8 mouse cellular contexts compared by ENCODE assay signal in genomic region chr1:172162009-172162408, GRCm38 (mm10). TPM values are rescaled to one million over a fixed set of nuclear protein-coding genes. Genes with fewer than 3 reads are reported as not detected.
A peak's percentile ranks its signal among the peaks of the same experiment; 100 is the strongest.
DNase-seq lines count a peak whose midpoint lies in the region; ATAC-seq and TF ChIP-seq lines count a peak whose summit lies in the region.

No protein-coding gene starts in this region.

- peak; percentile 31; the same call in 1 of the 2 replicates for TF ChIP-seq CTCF in E14TG2a.4 (conservative IDR thresholded peaks at IDR 0.05; ENCODE audit: low read length)

- no peaks in the 10 kb centered on the region for H3K4me1 ChIP-seq in E14TG2a.4 (replicated peaks; ENCODE audit: low read depth, low read length)
- H3K4me1 ChIP-seq in hindbrain, embryonic 12.5 days, result peaks cover 9% of the 10 kb centered on the region; the same call in 1 of the 2 replicates
- H3K4me1 ChIP-seq in midbrain, embryonic 13.5 days (replicated peaks), result peaks cover 10% of the 10 kb centered on the region

- no peak overlapping the region for H3K4me3 ChIP-seq in E14TG2a.4 (replicated peaks; ENCODE audit: low read length)
- no peak overlapping the region for H3K4me3 ChIP-seq in hindbrain, embryonic 12.5 days
- H3K4me3 ChIP-seq in midbrain, embryonic 13.5 days (replicated peaks), result no peak overlapping the region

- no peak overlapping the region for H3K9ac ChIP-seq in hindbrain, embryonic 12.5 days
- no peak overlapping the region for H3K9ac ChIP-seq in midbrain, embryonic 13.5 days (replicated peaks)

- no peaks in the 10 kb centered on the region for H3K9me3 ChIP-seq in E14TG2a.4 (ENCODE audit: low read length)
- H3K9me3 ChIP-seq in hindbrain, embryonic 12.5 days (replicated peaks), result no peaks in the 10 kb centered on the region
- H3K9me3 ChIP-seq in midbrain, embryonic 13.5 days, result no peaks in the 10 kb centered on the region

- H3K36me3 ChIP-seq in E14TG2a.4 (ENCODE audit: insufficient read depth, low read length), result peaks cover 40% of the 10 kb centered on the region
- peaks cover 14% of the 10 kb centered on the region for H3K36me3 ChIP-seq in hindbrain, embryonic 12.5 days
- H3K36me3 ChIP-seq in midbrain, embryonic 13.5 days, result peaks cover 17% of the 10 kb centered on the region

- 0 out of 2 replicates have a peak, but pooled peaks have one; percentile 43 for ATAC-seq in hindbrain, embryonic 12.5 days (ENCODE audit: low FRiP score)
- ATAC-seq in midbrain, embryonic 13.5 days, result peak; percentile 40; the same call in 1 of the 2 replicates

- H3K27ac ChIP-seq in hindbrain, embryonic 12.5 days, result no peak overlapping the region
- no peak overlapping the region for H3K27ac ChIP-seq in midbrain, embryonic 13.5 days

- H3K27me3 ChIP-seq in E14TG2a.4 (ENCODE audit: insufficient read depth, low read length), result no peaks in the 10 kb centered on the region
- H3K27me3 ChIP-seq in hindbrain, embryonic 12.5 days, result no peaks in the 10 kb centered on the region
- H3K27me3 ChIP-seq in midbrain, embryonic 13.5 days, result no peaks in the 10 kb centered on the region

- no peak overlapping the region for H3K4me2 ChIP-seq in hindbrain, embryonic 12.5 days (replicated peaks)
- no peak overlapping the region for H3K4me2 ChIP-seq in midbrain, embryonic 13.5 days (replicated peaks)

- DNase-seq in kidney, adult 9 months, result peak; percentile 60
- no peak for DNase-seq in kidney, postnatal 10 days
- peak; percentile 13 for DNase-seq in c-Kit-positive CD71-negative TER-119-negative erythroid progenitor cells, embryonic 14.5 days (ENCODE audit: low read depth)
- no peak for DNase-seq in ovary, postnatal 14 days (ENCODE audit: low spot score)
- DNase-seq in adrenal gland, postnatal 4 days (ENCODE audit: low spot score in 2 of 2), result no peak

- 96% methylated on average over 1 of the region's 1 CpGs for WGBS in hindbrain, embryonic 12.5 days
- WGBS in midbrain, embryonic 13.5 days, result 93% methylated on average over 1 of the region's 1 CpGs

RNA-seq across cellular contexts. Expression of gene Dcaf8, which starts 14.1 kb away (rescaled TPM):
- polyA plus RNA-seq in hindbrain, embryonic 12.5 days (2016; fragmentation: Nextera tagmentation; extraction: Ambion mirVana), result 136 and 137 TPM in 2 replicates
- polyA plus RNA-seq in midbrain, embryonic 13.5 days (2015; fragmentation: Nextera tagmentation; extraction: Ambion mirVana), result 106 and 109 TPM in 2 replicates
- 100 to 1,000 TPM; 177 to 181 TPM for total RNA-seq in adrenal gland, postnatal 4 days (2021)

RNA-seq across cellular contexts. Expression of gene Pex19, which starts 35.5 kb away (rescaled TPM):
- 178 and 183 TPM in 2 replicates for polyA plus RNA-seq in hindbrain, embryonic 12.5 days (2016; fragmentation: Nextera tagmentation; extraction: Ambion mirVana)
- 171 and 172 TPM in 2 replicates for polyA plus RNA-seq in midbrain, embryonic 13.5 days (2015; fragmentation: Nextera tagmentation; extraction: Ambion mirVana)
- total RNA-seq in adrenal gland, postnatal 4 days (2021), result 100 to 1,000 TPM; 168 to 170 TPM

RNA-seq across cellular contexts. Expression of gene Pea15a, which starts 44.6 kb away (rescaled TPM):
- polyA plus RNA-seq in hindbrain, embryonic 12.5 days (2016; fragmentation: Nextera tagmentation; extraction: Ambion mirVana), result 322 and 363 TPM in 2 replicates
- 398 and 406 TPM in 2 replicates for polyA plus RNA-seq in midbrain, embryonic 13.5 days (2015; fragmentation: Nextera tagmentation; extraction: Ambion mirVana)
- total RNA-seq in adrenal gland, postnatal 4 days (2021), result 10 to 100 TPM; 92.5 to 94.7 TPM

RNA-seq across cellular contexts. Expression of gene Casq1, which starts 57.7 kb away (rescaled TPM):
- 2.3 and 3.8 TPM in 2 replicates for polyA plus RNA-seq in hindbrain, embryonic 12.5 days (2016; fragmentation: Nextera tagmentation; extraction: Ambion mirVana)
- 1.3 and 1.8 TPM in 2 replicates for polyA plus RNA-seq in midbrain, embryonic 13.5 days (2015; fragmentation: Nextera tagmentation; extraction: Ambion mirVana)
- total RNA-seq in adrenal gland, postnatal 4 days (2021), result 10 to 100 TPM; 15.7 to 51.9 TPM

Comparison
In these comparisons a context has a peak if more than half of its experiments do, and no peak if none do; other contexts are left out.
1. DNase-seq: peak in kidney, adult 9 months (single experiment) and c-Kit-positive CD71-negative TER-119-negative erythroid progenitor cells, embryonic 14.5 days (single experiment); none in kidney, postnatal 10 days (single experiment), ovary, postnatal 14 days (single experiment) and adrenal gland, postnatal 4 days (0 of 2).